Mouse (Mus musculus): ENCODE results near the gene Ethe1. TPM values are rescaled to one million over a fixed set of nuclear protein-coding genes. Genes with fewer than 3 reads are reported as not detected.

Ethe1 gene
- polyA plus RNA-seq, 1 experiment = 77.6 TPM

DNA sequence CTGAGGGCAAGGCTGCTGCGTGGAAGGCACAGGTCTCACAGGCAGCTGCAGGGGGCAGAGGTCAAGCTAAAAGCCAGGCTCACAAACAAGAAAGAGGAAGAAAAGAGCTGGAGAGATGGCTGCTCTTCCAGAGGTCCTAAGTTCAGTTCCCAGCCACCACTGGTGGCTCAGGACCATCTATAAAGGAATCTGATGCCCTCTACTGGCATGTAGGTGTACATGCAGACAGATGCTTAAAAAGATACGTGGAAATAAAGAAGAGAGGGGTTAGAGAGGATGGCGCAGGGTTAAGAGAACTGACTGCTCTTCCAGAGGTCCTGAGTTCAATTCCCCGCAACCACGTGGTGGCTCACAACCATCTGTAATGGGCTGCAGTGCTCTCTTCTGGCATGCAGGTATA is 14.9 kb upstream of the Ethe1 start:
- DNase-seq (ENCODE audit: low read depth, low spot score) = no peak
- WGBS = 67% methylated on average over 5 of the region's 5 CpGs

DNA sequence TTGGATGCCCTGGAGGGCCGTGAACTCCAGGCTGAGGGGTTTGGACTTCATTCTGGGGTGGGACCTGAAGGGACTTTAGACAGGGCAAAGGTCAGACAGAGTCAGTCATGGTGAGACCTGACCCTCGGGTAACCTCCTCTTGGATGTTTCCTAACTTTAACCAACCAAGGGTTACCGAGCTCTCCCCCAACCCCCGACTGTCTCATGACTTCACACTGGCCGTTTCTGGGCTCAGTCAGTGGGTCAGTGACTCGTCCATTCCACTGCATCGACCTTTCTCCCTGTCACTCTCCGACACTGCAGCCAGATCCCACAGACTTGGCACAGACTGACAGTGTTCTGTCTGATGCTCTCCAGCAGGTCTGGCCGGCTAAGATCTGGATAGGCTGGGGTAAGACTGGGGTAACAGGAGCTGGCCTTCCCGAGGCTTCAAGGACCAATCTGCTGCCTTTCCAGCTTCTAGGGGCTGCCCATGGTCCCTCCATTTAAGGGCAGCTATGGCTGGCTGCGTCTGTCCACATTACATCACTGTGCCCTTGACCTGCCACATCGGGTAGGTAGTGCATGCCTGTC is 13.0 kb upstream of the Ethe1 start:
- DNase-seq (ENCODE audit: low read depth, low spot score) = no peak
- 52% methylated on average over 12 of the region's 12 CpGs for WGBS

DNA sequence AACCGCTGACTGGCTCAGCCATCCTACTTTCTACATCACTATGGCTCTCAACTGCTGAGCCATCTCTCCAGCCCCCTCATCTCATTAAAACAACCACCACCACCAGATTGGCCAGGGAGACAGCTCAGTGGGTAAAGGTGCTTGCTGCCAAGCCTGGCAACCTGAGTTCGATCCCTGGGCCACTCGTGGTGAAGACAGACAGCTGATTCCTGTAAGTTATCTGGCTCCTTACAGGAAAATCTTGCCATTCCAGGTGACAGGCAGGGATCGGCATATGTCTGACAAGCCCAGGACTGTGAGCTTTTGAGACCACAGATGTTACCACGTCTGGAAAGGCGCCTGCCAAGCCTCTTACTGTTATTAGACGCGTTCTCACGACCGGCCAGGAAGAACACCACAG is 9.5 kb upstream of the Ethe1 start:
- WGBS = 85% methylated on average over 10 of the region's 10 CpGs
- no peak for DNase-seq (ENCODE audit: low read depth, low spot score)

DNA sequence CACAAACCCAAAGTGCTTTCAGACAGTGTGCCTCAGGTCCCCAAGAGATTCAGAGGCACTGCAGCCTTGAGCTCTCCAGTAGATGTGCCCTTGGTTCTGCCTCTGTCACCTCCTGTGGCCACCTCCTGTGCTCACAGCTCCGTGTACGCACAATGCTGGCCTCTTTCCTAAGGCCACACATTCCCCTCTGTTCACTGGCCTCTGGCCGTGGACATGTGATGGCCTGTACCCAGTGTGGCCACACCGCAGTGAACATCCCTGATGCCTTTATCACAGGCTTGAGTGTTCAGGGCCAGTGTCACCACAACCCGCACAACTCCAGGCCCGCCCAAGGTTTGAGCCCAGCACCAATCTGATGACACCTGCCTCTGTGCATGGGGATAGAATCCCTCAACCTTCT is 2.5 kb upstream of the Ethe1 start:
- WGBS = 94% methylated on average over 6 of the region's 6 CpGs
- no peak for DNase-seq (ENCODE audit: low read depth, low spot score)

DNA sequence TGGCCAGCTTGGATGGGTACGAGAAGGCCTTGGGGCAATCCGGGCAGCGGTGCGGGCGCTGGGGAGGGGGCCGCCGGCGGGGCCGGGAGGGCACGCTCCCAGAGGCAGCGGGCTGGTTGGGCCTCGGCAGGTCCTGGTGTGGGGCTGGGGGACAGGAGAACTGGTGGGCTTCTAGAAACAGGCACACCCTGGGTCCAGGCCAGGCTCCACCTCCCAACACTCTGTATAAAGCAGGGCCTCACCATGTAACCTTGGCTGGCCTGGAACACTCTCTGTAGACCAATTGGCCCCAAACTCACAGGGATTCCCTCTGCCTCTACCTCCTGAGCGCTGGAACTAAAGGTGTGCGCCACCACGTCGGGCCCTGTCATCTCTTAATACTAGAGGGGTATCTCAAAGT is 1.3 kb upstream of the Ethe1 start:
- DNase-seq (ENCODE audit: low read depth, low spot score) = no peak
- WGBS = 77% methylated on average over 16 of the region's 16 CpGs

DNA sequence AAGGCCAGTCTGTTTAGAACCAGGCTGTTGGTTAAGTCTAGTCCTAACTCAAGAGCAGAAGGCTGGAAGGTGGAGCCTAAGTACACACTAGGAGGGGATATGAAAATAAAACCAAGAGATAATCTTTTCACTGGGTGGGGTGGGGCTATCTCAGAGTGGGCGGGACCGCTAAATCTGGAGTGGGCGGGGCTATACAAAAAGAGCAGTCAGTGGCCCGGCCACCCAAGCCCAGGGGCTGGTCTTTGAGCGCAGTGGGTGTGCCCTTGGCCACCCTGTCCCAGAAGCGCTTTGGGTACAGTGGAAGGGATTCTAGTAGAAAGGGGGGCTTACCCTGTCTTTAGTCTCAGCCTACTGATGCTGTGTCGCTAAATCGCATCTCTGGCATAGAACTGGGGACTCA is 515 bp upstream of the Ethe1 start:
- 29% methylated on average over 8 of the region's 8 CpGs for WGBS
- no peak for DNase-seq (ENCODE audit: low read depth, low spot score)

DNA sequence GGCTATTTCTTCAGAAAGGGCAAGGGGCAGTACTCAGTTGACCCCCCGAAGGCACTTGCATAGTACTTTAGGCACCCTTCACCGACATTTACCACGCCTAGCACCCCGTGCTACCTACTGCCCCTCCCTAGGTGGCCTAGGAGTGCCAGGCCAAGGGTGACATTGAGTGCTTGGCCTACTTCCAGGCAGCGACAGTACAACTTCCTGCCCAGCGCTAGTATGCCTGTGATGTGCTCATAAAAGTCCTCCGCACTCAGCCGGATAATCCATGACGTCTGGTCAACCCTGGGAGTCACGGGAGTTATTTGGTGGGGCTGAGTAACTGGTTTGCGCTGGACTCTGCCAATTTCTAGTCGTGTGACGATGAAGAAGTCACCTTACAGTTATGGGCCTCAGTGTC is 993 bp downstream of the Ethe1 start:
- 14% methylated on average over 13 of the region's 13 CpGs for WGBS
- DNase-seq (ENCODE audit: low read depth, low spot score) = peak; percentile 96

DNA sequence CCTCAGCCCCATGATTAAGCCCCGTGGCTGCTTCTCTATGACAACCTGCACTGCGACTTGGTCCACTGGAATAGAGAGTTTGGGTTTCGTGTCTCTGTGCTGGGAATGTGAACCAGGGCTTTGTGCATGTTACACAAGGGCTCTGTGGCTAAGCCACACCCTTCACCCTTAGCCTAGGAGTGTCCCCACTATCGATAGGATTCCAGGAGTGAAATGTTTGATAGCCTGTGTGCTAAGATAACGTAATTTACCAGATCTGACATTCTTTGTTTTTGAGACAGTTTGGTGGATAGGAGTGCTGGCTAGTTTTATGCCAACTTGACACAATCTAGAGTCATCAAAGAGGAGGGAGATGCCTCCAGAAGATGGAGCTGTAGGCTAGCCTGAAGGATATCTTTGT is 4.4 kb downstream of the Ethe1 start:
- DNase-seq (ENCODE audit: low read depth, low spot score) = no peak

DNA sequence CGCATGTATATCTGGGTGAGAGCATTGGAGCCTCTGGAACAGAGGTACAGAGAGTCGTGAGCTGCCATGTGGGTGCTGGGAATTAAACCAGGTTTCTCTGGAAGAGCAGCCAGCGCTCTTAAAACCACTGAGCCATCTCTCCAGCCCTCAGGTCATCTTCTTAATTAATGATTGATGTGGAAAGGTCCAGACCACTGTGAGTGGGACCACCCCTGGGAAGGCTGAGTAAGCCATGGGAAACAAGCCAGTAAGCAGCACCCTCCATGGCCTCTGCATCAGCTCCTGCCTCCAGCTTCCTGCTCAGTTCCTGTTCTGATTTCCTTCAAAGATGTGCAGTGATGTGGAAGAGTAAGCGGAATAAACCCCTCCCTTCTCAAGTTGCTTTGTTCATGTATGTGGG is 4.8 kb downstream of the Ethe1 start:
- 43% methylated on average over 4 of the region's 4 CpGs for WGBS
- DNase-seq (ENCODE audit: low read depth, low spot score) = no peak

More for the DNA sequence above, 4.4 kb downstream of the Ethe1 start:
- WGBS = 25% methylated on average over 5 of the region's 5 CpGs

DNA sequence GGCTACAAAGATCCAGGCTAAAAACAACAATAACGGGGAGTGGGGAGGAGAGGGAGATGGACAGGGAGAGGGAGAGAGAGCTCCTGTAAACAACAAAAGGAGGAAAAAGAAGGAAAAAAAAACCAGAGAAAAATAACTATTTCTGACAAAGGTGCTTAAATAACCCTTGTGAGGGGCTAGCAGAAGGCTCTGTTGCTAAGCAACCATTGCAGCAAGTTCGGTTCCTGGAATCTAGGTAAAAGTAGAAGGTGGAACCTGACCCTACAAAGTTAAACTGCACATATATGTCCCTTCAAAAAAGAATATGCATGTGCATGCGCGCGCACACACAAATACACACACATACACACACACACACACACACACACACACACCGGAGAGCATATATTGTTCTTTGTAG is 5.4 kb downstream of the Ethe1 start:
- no peak for DNase-seq (ENCODE audit: low read depth, low spot score)
- 88% methylated on average over 6 of the region's 6 CpGs for WGBS

DNA sequence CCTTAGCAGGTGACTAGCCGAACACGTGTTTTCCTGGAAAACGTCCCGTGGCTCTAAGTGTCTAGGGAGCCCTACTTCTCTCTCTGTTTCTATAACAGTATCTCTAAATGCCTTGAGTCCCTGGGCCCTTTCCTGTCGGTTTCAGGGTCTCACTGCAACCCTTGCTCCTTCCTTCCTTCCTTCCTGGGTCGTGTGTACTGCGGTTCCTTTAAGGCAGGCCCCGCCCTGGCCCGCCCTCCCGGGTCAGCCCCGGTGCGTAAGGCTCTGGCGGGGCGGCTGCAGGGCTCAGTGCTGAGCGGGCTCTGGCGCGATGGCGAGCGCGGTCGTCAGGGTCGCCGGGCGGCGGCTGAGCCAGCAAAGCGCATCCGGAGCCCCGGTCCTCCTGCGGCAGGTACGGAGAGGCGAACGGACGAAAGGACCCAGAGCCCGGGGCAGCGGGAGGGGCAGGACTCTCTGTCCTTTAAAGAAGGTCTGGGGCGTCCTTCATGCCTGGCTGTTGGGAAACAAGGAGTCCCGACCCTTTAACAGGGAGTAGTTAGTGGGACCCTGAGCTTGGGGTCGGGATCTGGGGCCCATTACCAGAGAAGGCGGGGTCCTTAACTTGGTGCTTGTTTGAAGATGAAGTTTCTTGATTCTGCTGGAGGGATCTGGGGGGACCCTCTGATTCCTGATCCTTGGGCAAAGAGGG is 6.4 kb downstream of the Ethe1 start:
- no peak for DNase-seq (ENCODE audit: low read depth, low spot score)
- 1% methylated on average over 39 of the region's 39 CpGs for WGBS

DNA sequence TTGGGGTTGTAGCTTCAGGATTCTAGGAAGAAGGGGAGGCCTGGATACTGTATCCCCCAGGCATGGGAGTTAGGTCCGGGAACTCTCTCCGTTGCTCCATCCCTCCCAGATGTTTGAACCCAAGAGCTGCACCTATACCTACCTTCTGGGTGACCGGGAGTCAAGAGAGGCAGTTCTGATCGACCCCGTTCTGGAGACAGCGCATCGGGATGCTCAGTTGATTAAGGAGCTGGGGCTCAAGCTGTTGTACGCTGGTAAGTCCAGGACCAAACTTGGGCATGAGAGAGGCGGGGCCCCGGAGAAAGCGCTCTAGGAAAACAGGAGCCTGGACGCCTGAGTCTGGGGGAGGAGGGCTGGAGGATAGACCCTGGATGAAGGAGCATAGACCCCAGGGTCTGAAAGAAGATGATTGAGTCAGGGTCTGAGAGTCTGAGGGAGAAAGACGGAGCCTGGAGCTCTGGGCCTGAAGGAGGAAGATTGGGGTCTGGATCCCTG is 7.0 kb downstream of the Ethe1 start:
- DNase-seq (ENCODE audit: low read depth, low spot score) = no peak
- WGBS = 2% methylated on average over 13 of the region's 13 CpGs

DNA sequence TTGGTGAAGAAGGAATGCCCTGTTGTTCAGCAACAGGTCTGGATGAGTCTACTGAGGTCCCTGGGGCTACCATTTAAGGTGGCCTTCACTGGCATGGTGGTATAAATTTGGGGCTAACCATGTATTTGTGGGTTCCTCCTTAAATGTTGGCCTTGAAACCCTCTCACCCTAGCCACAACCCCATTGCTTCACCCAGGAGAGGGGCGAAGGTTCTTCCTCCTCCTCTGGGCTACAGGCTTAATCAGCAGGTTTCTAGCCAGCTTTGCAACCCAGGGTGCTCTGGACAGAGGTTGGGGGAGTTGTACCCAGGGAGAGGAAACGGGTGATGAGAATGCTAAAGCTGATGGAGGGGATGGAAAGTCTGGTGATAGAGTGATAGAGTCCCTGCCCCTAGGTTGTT is 8.1 kb downstream of the Ethe1 start:
- WGBS = 31% methylated on average over 2 of the region's 2 CpGs
- DNase-seq (ENCODE audit: low read depth, low spot score) = no peak

DNA sequence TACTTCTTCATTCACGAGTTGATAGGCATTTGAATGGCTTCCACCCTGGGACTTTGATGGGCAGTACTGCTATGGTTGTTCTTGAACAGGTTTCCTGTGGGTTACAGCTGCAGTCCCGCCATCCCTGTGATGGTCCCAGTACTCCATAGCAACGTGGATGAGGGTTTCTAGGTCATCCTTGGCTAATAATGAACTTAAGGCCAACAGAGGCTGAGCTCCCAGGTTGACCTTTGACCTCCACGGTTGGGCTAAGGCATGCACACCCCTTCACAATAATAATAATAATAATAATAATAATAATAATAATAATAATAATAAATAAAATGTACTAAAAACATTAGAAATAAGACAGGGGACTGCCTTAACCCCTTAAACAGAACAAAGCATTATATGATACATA is 10.8 kb downstream of the Ethe1 start:
- DNase-seq (ENCODE audit: low read depth, low spot score) = no peak
- WGBS = 57% methylated on average over 4 of the region's 4 CpGs

DNA sequence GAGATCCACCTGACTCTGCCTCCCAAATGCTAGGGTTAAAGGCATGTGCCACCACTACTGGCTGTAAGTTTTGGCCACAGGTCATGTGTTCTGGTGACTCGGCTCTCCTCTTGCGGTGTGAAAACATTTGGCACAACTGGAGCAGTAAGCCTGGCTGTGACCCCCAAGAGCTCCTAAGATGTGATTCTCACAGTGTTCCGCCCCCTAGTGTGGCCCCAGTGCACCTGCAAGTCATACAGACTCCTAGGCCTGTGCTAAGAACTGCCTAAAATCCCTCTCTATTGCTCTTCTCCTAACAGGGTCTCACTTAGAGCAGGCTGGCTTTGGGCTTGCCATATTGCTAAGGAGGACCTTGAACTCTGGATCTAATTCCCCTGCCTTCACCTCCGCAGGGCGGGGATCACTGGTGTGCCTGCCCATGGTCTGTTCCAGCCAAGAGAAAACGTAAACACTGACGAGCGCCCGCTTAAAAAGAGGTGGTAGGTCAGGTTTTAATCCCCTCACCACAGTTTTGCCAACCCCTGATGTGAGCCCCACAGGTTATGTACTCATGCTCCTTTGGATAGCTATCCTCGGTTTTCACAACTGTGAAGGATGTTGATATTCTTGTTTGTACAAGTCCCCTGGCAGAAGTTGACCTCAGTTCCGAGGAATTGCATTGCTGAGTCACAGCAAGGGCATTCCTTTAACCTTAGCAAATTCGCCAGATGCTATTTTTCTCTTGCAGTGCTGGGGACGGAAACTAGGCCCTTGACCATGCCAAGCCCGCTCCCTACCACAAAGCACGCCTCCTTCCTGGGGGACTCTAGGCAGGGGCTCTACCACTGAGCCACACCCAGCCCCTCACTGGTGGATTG is 12.1 kb downstream of the Ethe1 start:
- no peak for DNase-seq (ENCODE audit: low read depth, low spot score)

DNA sequence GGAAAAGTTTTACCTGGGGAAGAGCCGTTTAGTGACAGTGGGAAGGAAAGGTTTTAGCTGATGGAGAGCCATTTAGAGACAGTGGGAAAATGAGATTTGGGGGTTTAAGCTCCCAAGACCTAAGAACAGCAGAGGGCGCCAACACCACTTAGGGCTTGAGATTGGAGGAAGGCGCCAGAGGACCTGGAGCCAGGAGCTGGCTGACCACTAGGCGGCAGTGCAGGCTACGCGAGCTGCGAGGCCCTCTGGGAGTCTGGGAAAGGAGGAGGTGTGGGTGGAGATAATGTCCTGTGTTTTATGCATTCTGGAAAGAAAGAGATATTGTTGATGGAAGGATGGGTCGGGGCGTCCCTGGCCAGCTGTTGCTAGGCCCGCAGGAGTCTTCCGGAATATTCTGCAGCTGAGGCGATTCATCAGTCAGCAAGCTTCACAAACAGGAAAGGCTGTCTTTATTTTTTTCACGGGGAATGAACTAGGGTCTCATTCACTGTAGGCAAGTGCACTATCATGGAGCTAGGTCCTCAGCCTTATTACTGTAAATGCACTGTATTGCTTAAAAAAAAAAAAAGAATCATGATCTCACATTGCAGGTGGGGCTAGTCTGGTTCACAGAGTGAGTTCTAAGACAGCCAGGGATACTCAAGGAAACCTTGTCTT is 13.7 kb downstream of the Ethe1 start:
- no peak for DNase-seq (ENCODE audit: low read depth, low spot score)
- WGBS = 5% methylated on average over 13 of the region's 13 CpGs

More for the DNA sequence above, 12.1 kb downstream of the Ethe1 start:
- WGBS = 60% methylated on average over 15 of the region's 15 CpGs

DNA sequence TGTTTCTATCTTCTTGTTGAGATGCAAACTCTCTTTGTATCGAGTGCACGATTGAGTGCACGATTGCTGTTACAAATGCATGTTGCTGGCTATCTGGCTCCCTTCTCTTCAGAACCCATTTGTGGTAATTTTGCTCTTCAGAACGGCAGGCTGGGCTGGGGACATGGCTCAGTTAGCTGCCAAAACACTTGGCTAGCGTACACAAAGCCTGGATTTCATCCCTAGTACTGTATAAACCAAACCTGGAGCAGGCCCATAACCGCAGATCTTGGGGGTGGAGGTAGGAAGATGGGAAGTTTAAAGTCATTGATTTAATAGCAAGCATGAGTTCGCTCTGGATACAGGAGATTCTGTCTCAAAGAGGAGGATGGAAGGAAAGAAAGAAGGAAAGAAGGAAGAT is 18.2 kb downstream of the Ethe1 start:
- no peak for DNase-seq (ENCODE audit: low read depth, low spot score)
- WGBS = 77% methylated on average over 7 of the region's 7 CpGs

DNA sequence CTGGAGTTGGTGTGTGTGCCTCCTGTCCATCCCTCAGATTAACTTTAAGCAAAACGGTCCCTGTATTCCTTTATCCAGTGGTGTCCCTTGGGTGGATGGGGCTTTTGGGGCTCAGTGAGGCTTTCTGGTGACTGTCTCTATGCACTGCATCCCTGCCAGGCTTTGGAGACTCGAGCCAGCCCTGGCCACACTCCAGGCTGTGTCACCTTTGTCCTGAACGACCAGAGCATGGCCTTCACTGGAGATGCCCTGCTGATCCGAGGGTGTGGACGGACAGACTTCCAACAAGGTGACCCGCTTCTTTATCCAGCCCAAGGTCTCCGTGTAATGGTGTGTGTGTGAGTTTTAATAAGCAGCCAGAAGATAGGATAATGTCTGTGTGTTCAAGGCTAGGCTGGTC is 18.7 kb downstream of the Ethe1 start:
- 72% methylated on average over 7 of the region's 7 CpGs for WGBS
- no peak for DNase-seq (ENCODE audit: low read depth, low spot score)

DNA sequence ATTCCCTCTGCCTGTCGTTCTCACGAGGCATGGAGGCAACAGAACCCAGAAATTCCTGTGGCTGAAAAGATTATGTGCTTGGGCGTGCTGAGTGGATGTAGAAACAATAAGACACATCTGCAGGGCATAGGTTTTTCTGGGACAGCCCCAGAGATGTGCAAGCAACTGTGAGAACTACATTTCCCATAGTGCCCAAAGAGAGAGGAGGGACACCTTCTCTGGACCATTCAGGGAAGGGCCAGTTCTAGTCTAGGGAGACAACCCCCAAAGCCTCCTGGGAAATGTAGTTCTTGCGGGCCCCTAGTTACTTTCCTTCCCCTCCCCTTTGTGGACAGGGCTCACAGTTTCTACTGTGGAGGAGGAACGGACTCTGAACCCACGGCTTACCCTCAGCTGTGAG is 20.7 kb downstream of the Ethe1 start:
- no peak for DNase-seq (ENCODE audit: low read depth, low spot score)
- WGBS = 68% methylated on average over 6 of the region's 6 CpGs

DNA sequence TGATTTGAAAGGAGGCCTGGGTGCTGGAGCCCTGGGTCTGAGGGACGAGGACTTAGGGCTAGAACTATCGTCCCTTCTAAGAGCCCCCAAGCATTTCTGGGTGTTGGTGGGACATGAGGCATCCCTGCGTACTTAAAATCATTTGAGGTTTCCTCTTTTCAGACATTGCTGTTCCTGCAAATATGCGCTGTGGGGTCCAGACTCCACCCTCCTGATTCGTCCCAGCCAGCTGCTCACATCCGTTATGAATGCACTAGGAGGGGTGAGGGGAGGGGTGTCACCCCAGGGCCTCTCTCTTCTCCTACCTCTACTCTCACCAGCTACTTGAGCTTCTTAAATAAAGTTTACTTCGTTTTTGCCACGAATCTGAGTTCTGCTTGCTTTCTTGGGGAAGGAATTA is 21.2 kb downstream of the Ethe1 start:
- 79% methylated on average over 8 of the region's 8 CpGs for WGBS
- no peak for DNase-seq (ENCODE audit: low read depth, low spot score)
